In the genomic region with DNA sequence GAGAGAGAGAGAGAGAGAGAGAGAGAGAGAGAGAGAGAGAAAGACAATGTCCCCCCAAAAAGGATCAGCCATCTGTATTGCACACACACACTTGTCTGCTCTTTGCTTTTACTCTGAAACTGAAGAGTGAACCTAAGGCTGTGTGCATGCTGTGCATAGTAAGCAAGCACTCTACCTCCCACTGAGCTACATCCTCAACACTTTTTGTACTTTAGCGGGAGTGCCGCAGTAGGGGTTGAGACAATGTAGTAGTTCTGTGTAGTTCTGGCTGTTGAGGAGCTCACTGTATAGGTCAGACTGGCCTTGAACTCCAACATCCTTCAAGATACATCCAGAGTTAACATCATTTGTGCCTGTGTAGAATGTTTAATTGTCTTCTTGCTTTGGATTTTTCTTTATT, we compare ENCODE assay signal across 25 mouse cellular contexts. TPM values are rescaled to one million over a fixed set of nuclear protein-coding genes. Genes with fewer than 3 reads are reported as not detected.
"Had no signal": no experiment of that assay in that cellular context is flagged by ENCODE, and none has a peak within 500 bp of the region (broad histone marks: within the 10 kb centered on the region; RNA-seq: fewer than 3 reads in every experiment).

No protein-coding gene starts in this region.

- DNase-seq: cerebellum, adult 9-11 months; cerebellum, postnatal 10 days; cerebellum, postnatal 14 days; cerebellum, postnatal 25 days; cerebellum, postnatal 36 days; embryo, embryonic 11 days; forebrain, postnatal 0 days; gastrocnemius, adult 2 months; gastrocnemius, postnatal 10 days; gastrocnemius, postnatal 14 days; gastrocnemius, postnatal 25 days; gastrocnemius, postnatal 36 days; heart, adult 18-20 months; heart, adult 2 months had no signal

- H3K36me3 ChIP-seq: embryonic facial prominence, embryonic 10.5 days; embryonic facial prominence, embryonic 12.5 days; embryonic facial prominence, embryonic 13.5 days; embryonic facial prominence, embryonic 15.5 days; forebrain, embryonic 10.5 days; forebrain, embryonic 12.5 days; forebrain, embryonic 15.5 days had no signal

- H3K9ac ChIP-seq: embryonic facial prominence, embryonic 12.5 days; embryonic facial prominence, embryonic 13.5 days; embryonic facial prominence, embryonic 15.5 days; forebrain, embryonic 12.5 days; forebrain, embryonic 13.5 days; forebrain, embryonic 15.5 days; forebrain, postnatal 0 days had no signal

- H3K9me3 ChIP-seq: embryonic facial prominence, embryonic 10.5 days; embryonic facial prominence, embryonic 12.5 days; embryonic facial prominence, embryonic 13.5 days; embryonic facial prominence, embryonic 15.5 days; forebrain, embryonic 10.5 days; forebrain, embryonic 12.5 days; forebrain, embryonic 13.5 days; forebrain, embryonic 15.5 days had no signal

- H3K4me1 ChIP-seq: embryonic facial prominence, embryonic 10.5 days; embryonic facial prominence, embryonic 12.5 days; embryonic facial prominence, embryonic 13.5 days; forebrain, embryonic 10.5 days; forebrain, embryonic 12.5 days; forebrain, embryonic 13.5 days; forebrain, embryonic 15.5 days had no signal

- H3K4me3 ChIP-seq: embryonic facial prominence, embryonic 10.5 days; embryonic facial prominence, embryonic 12.5 days; embryonic facial prominence, embryonic 13.5 days; embryonic facial prominence, embryonic 15.5 days; erythroblast, embryonic 14.5 days; forebrain, embryonic 10.5 days; forebrain, embryonic 12.5 days; forebrain, embryonic 13.5 days; forebrain, embryonic 15.5 days; gastrocnemius, adult 2 months; heart, adult 2 months had no signal

- H3K27ac ChIP-seq: embryonic facial prominence, embryonic 10.5 days; embryonic facial prominence, embryonic 12.5 days; embryonic facial prominence, embryonic 13.5 days; embryonic facial prominence, embryonic 15.5 days; forebrain, embryonic 10.5 days; forebrain, embryonic 12.5 days; forebrain, embryonic 13.5 days; forebrain, embryonic 15.5 days; gastrocnemius, adult 2 months; heart, adult 2 months had no signal

RNA-seq across cellular contexts. Expression of gene Exph5, which starts 35.9 kb away (rescaled TPM):
- total RNA-seq: common myeloid progenitor, adult 5-6 weeks; granulocyte monocyte progenitor cell, adult 5-6 weeks had no signal
